Mouse (Mus musculus) forebrain, embryonic 10.5 days (tissue): ENCODE data around the gene Dnajc4. TPM values are rescaled to one million over a fixed set of nuclear protein-coding genes. Genes with fewer than 3 reads are reported as not detected.

Experiments used
- DNase-seq: peaks from one replicate; pipeline ENCODE4 v3.0.0-alpha.2; 2017; ENCODE audit warnings: low spot score; ENCODE audit errors: extremely low spot score
- H3K27ac ChIP-seq: fragments of 300-500 bp; sonication (generic); 2 replicates; pipeline ENCODE4 v1.5.1; 2016; ENCODE audit warnings: mild to moderate bottlenecking
- H3K27me3 ChIP-seq: fragments of 300-500 bp; sonication (generic); 2 replicates; pipeline ENCODE4 v1.6.1; 2016; ENCODE audit warnings: mild to moderate bottlenecking; ENCODE audit not compliant: poor library complexity, severe bottlenecking
- H3K36me3 ChIP-seq: fragments of 300-500 bp; sonication (generic); replicated peaks from 2 replicates; pipeline ENCODE4 v1.6.1; 2016; ENCODE audit warnings: mild to moderate bottlenecking, moderate library complexity
- H3K4me1 ChIP-seq: fragments of 300-500 bp; sonication (generic); 2 replicates; pipeline ENCODE4 v1.6.1; 2016
- H3K4me3 ChIP-seq: fragments of 300-500 bp; sonication (generic); 2 replicates; pipeline ENCODE4 v1.5.1; 2016; ENCODE audit warnings: mild to moderate bottlenecking, moderate library complexity
- H3K9me3 ChIP-seq: fragments of 300-500 bp; sonication (generic); 2 replicates; pipeline ENCODE4 v1.6.1; 2016; ENCODE audit warnings: mild to moderate bottlenecking, moderate library complexity
- WGBS: fragments of 180-500 bp; shearing (Covaris S2); methylation state at CpG from one replicate; pipeline ENCODE4 v1.1.7; 2016; 5-methylcytosine and 5-hydroxymethylcytosine counted together
- polyA plus RNA-seq: library from polyadenylated mRNA; unstranded; fragments of >200 nt; fragmentation: Nextera tagmentation; extraction: Ambion mirVana; gene quantifications from 2 replicates; pipeline ENCODE4 v1.2.1, GENCODE M21; 2016

Dnajc4 gene
- polyA plus RNA-seq, 1 experiment from 2014 or later, result 19.7 TPM

DNA sequence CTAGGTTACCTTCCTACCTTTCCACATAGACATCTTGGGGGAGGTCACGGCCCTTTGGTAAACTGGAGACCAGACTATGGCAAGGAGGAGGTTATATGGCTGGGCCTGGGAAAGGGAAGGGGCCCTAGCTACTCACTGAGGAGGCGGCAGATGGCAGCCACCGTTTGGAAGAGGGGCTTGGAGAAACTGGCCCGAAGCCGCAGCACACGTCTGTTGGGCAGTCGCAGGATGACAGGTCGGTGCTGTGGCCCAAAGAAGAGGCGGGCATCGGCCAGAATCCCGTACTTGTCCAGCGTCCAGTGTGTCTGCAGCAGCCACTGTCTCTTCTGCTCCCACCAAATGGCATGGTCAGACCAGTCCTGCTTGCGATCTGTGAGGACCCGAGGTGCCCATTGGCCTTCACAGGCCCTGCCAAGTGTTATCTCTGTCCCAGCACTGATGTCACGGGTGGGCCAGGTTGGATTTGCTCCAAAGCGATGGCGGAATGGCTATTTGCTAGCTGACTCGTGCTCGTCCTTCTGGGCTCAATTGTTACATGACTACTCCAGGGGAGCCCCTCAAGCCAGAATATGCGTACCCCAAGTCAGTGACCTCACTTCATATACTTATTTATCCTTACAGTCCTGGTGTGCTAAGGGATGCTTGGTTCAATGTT, 22.2 kb upstream of the Dnajc4 start:
- 89% methylated on average over 20 of the region's 20 CpGs for WGBS
- no peaks in the 10 kb centered on the region for H3K27me3 ChIP-seq
- H3K27ac ChIP-seq, result no peak overlapping the region
- DNase-seq, result no peak
- no peaks in the 10 kb centered on the region for H3K4me1 ChIP-seq
- H3K36me3 ChIP-seq, result peaks cover 60% of the 10 kb centered on the region
- no peaks in the 10 kb centered on the region for H3K9me3 ChIP-seq
- H3K4me3 ChIP-seq, result no peak overlapping the region

- Histone ChIP-seq H3K36me3 (peaks cover 53% of the 10 kb centered on the region), H3K27me3 (no peaks in the 10 kb centered on the region), H3K27ac (no peak overlapping the region), H3K9me3 (no peaks in the 10 kb centered on the region), H3K4me3 (no peak overlapping the region), H3K4me1 (no peaks in the 10 kb centered on the region)
- 88% methylated on average over 9 of the region's 9 CpGs for WGBS
- DNase-seq, result no peak
Measured at GRCm38 (mm10) chr19:7013984-7014383, 21.6 kb upstream of the Dnajc4 start.

GRCm38 (mm10) chr19:7012426-7012825, 20.1 kb upstream of the Dnajc4 start:
- Histone ChIP-seq H3K36me3 (peaks cover 38% of the 10 kb centered on the region), H3K27me3 (no peaks in the 10 kb centered on the region), H3K4me1 (no peaks in the 10 kb centered on the region), H3K27ac (no peak overlapping the region), H3K4me3 (no peak overlapping the region), H3K9me3 (no peaks in the 10 kb centered on the region)
- DNase-seq, result no peak
- WGBS, result 86% methylated on average over 4 of the region's 4 CpGs

- Histone ChIP-seq H3K27ac (no peak overlapping the region), H3K36me3 (peaks cover 7% of the 10 kb centered on the region), H3K27me3 (no peaks in the 10 kb centered on the region), H3K9me3 (no peaks in the 10 kb centered on the region), H3K4me1 (peaks cover 4% of the 10 kb centered on the region; the same call in 1 of the 2 replicates), H3K4me3 (no peak overlapping the region)
- 91% methylated on average over 9 of the region's 9 CpGs for WGBS
- no peak for DNase-seq
Measured at GRCm38 (mm10) chr19:7006892-7007593, 14.7 kb upstream of the Dnajc4 start.

GRCm38 (mm10) chr19:6999360-7000063, 7.1 kb upstream of the Dnajc4 start:
- Histone ChIP-seq H3K27me3 (no peaks in the 10 kb centered on the region), H3K4me3 (no peak overlapping the region), H3K36me3 (peaks cover 41% of the 10 kb centered on the region), H3K27ac (no peak overlapping the region), H3K4me1 (peaks cover 33% of the 10 kb centered on the region), H3K9me3 (no peaks in the 10 kb centered on the region; the same call in 1 of the 2 replicates)
- DNase-seq, result no peak
- 95% methylated on average over 19 of the region's 19 CpGs for WGBS

- Histone ChIP-seq H3K27me3 (no peaks in the 10 kb centered on the region), H3K4me1 (peaks cover 46% of the 10 kb centered on the region), H3K27ac (no peak overlapping the region), H3K36me3 (peaks cover 39% of the 10 kb centered on the region), H3K9me3 (no peaks in the 10 kb centered on the region; the same call in 1 of the 2 replicates), H3K4me3 (no peak overlapping the region)
- DNase-seq, result no peak
- 77% methylated on average over 9 of the region's 9 CpGs for WGBS
Measured at GRCm38 (mm10) chr19:6997721-6998290, 5.4 kb upstream of the Dnajc4 start.

DNA sequence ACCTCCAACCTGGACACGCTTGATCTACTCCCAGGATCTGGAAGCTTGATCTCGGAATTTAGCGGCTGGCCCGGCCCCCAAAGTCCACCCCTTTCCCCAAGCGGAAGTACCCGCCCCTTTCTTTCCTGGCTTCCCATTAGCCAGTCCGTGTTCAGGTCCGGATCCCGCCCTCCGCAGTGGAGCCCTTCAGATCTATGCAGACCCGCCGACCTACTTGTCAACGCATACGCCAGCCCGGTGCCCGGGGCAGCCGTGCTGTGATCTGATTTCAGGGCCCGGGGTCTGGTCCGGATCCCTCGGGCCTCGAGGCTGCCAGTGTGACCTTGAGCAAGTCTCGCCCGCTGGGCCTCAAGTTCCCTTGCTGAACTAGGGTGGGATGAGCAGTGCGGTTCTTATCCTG, 3.6 kb upstream of the Dnajc4 start, which contains the start of the genes Nudt22 and Trpt1:
TSS of gene Nudt22 (minus strand) at position 112 of the 400 bp plus-strand sequence.
TSS of gene Trpt1 (plus strand) at position 126 of the 400 bp plus-strand sequence.
- Histone ChIP-seq H3K27me3 (no peaks in the 10 kb centered on the region), H3K4me3 (peak within 1 kb of the TSS; percentile 69), H3K36me3 (peaks cover 28% of the 10 kb centered on the region), H3K27ac (peak within 1 kb of the TSS; percentile 87), H3K9me3 (no peaks in the 10 kb centered on the region; the same call in 1 of the 2 replicates), H3K4me1 (peaks cover 60% of the 10 kb centered on the region)
- under 1% methylated on average over 24 of the region's 24 CpGs for WGBS
- peak; percentile 90 for DNase-seq

GRCm38 (mm10) chr19:6995255-6995991, 3.1 kb upstream of the Dnajc4 start:
- Histone ChIP-seq H3K4me1 (peaks cover 60% of the 10 kb centered on the region), H3K27ac (peak overlapping the region; percentile 87)

GRCm38 (mm10) chr19:6994489-6994888, 2.1 kb upstream of the Dnajc4 start:
- DNase-seq, result no peak
- Histone ChIP-seq H3K27ac (no peak overlapping the region), H3K4me1 (peaks cover 60% of the 10 kb centered on the region)

More at GRCm38 (mm10) chr19:6995255-6995991, 3.1 kb upstream of the Dnajc4 start:
- no peak for DNase-seq
- Histone ChIP-seq H3K4me3 (peak overlapping the region; percentile 69), H3K9me3 (no peaks in the 10 kb centered on the region; the same call in 1 of the 2 replicates), H3K36me3 (peaks cover 27% of the 10 kb centered on the region), H3K27me3 (no peaks in the 10 kb centered on the region)
- WGBS, result 54% methylated on average over 21 of the region's 21 CpGs

DNA sequence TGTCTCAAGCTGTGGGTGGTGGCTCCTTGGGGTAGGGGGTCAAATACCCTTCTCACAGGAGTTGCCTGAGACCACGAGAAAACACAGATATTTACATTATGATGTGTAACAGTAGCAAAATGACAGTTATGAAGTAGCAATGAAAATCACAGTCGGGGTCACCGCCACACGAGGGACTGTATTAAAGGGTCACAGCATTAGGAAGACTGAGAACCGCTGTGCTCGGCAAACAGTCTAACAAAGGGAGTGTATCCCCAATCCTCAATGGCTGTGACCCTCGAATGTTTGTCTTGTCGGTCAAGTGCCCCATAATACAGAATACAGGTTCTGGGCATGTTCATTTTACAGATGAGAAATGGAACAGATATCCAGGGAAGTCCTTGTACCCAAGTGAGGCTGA, 1.6 kb upstream of the Dnajc4 start:
- H3K4me1 ChIP-seq, result peaks cover 63% of the 10 kb centered on the region
- WGBS, result 89% methylated on average over 8 of the region's 8 CpGs

More at GRCm38 (mm10) chr19:6994489-6994888, 2.1 kb upstream of the Dnajc4 start:
- H3K4me3 ChIP-seq, result peak overlapping the region; percentile 69; the same call in 1 of the 2 replicates
- no peaks in the 10 kb centered on the region for H3K27me3 ChIP-seq
- H3K36me3 ChIP-seq, result peaks cover 17% of the 10 kb centered on the region
- WGBS, result 81% methylated on average over 8 of the region's 8 CpGs
- H3K9me3 ChIP-seq, result no peaks in the 10 kb centered on the region; the same call in 1 of the 2 replicates

GRCm38 (mm10) chr19:6993011-6993770, 819 bp upstream of the Dnajc4 start:
- Histone ChIP-seq H3K27ac (peak overlapping the region; percentile 88), H3K4me1 (peaks cover 66% of the 10 kb centered on the region)
- WGBS, result 64% methylated on average over 14 of the region's 14 CpGs

More for the DNA sequence above, 1.6 kb upstream of the Dnajc4 start:
- Histone ChIP-seq H3K27me3 (no peaks in the 10 kb centered on the region), H3K27ac (no peak overlapping the region), H3K4me3 (no peak overlapping the region), H3K9me3 (no peaks in the 10 kb centered on the region; the same call in 1 of the 2 replicates), H3K36me3 (peaks cover 15% of the 10 kb centered on the region)
- no peak for DNase-seq

More at GRCm38 (mm10) chr19:6993011-6993770, 819 bp upstream of the Dnajc4 start:
- Histone ChIP-seq H3K36me3 (peaks cover 7% of the 10 kb centered on the region), H3K4me3 (peak overlapping the region; percentile 66), H3K9me3 (no peaks in the 10 kb centered on the region), H3K27me3 (no peaks in the 10 kb centered on the region)
- no peak for DNase-seq
